Mouse (Mus musculus) intestine, embryonic 14.5 days (tissue): Measurements from ENCODE around the gene Sh3d19. TPM values are rescaled to one million over a fixed set of nuclear protein-coding genes. Genes with fewer than 3 reads are reported as not detected.

Experiments used
- ATAC-seq: fragments of 200-750 bp; cut with Nextera tagmentation; replicated peaks from 2 replicates; pipeline ENCODE4 v1.8.0; 2017; ENCODE audit warnings: low read depth, moderate number of reproducible peaks, moderate TSS enrichment, moderate library complexity; ENCODE audit not compliant: low FRiP score, low TSS enrichment
- DNase-seq: peaks from one replicate; pipeline ENCODE4 v3.0.0-alpha.2; 2018; ENCODE audit warnings: low spot score
- H3K27ac ChIP-seq: fragments of 300-500 bp; sonication (generic); 2 replicates; pipeline ENCODE4 v1.5.1; 2014; ENCODE audit warnings: low read depth, mild to moderate bottlenecking, control low read depth
- H3K27me3 ChIP-seq: fragments of 300-500 bp; sonication (generic); replicated peaks from 2 replicates; pipeline ENCODE4 v1.6.1; 2014; ENCODE audit warnings: low read length, control low read depth; ENCODE audit not compliant: control insufficient read depth, insufficient read depth
- H3K36me3 ChIP-seq: fragments of 300-500 bp; sonication (generic); 2 replicates; pipeline ENCODE4 v1.6.1; 2014; ENCODE audit warnings: low read length, control low read depth; ENCODE audit not compliant: control insufficient read depth, insufficient read depth
- H3K4me1 ChIP-seq: fragments of 300-500 bp; sonication (generic); replicated peaks from 2 replicates; pipeline ENCODE4 v1.6.1; 2014; ENCODE audit warnings: low read length, control low read depth, mixed read lengths; ENCODE audit not compliant: control insufficient read depth, insufficient read depth
- H3K4me2 ChIP-seq: fragments of 300-500 bp; sonication (generic); 2 replicates; pipeline ENCODE4 v1.6.1; 2014; ENCODE audit warnings: low read length
- H3K4me3 ChIP-seq: fragments of 300-500 bp; sonication (generic); 2 replicates; pipeline ENCODE4 v1.5.1; 2014; ENCODE audit warnings: low read depth, low read length, control low read depth, mixed read lengths
- H3K9ac ChIP-seq: fragments of 300-500 bp; sonication (generic); 2 replicates; pipeline ENCODE4 v1.6.1; 2014; ENCODE audit warnings: mild to moderate bottlenecking, low read length
- H3K9me3 ChIP-seq: fragments of 300-500 bp; sonication (generic); 2 replicates; pipeline ENCODE4 v1.6.1; 2016; ENCODE audit warnings: low read length, control low read depth; ENCODE audit not compliant: control insufficient read depth
- WGBS: fragments of 180-500 bp; shearing (Covaris S2); extraction: QIAGEN DNeasy Blood & Tissue Kit; methylation state at CpG from one replicate; pipeline ENCODE4 v1.1.7; 2014; 5-methylcytosine and 5-hydroxymethylcytosine counted together
- polyA plus RNA-seq: library from polyadenylated mRNA; unstranded; fragments of >200 nt; fragmentation: Nextera tagmentation; extraction: Ambion mirVana; gene quantifications from 2 replicates; pipeline ENCODE4 v1.2.1, GENCODE M21; 2014

The Sh3d19 gene
- polyA plus RNA-seq, 1 experiment from 2014 or later = 55.4 TPM

- no peaks in the 10 kb centered on the region for H3K36me3 ChIP-seq
- H3K9ac ChIP-seq = no peak overlapping the region
- ATAC-seq (no peak), DNase-seq (no peak)
- H3K4me1 ChIP-seq = peaks cover 7% of the 10 kb centered on the region; the same call in 1 of the 2 replicates
- no peak overlapping the region for H3K4me3 ChIP-seq
- H3K4me2 ChIP-seq = no peak overlapping the region
- no peaks in the 10 kb centered on the region for H3K9me3 ChIP-seq
- H3K27ac ChIP-seq = no peak overlapping the region
- 83% methylated on average over 6 of the region's 6 CpGs for WGBS
- H3K27me3 ChIP-seq = no peaks in the 10 kb centered on the region
Measured at GRCm38 (mm10) chr3:86149063-86149462, 178.2 kb downstream of the Sh3d19 start.

GRCm38 (mm10) chr3:86149521-86149920 is 178.6 kb downstream of the Sh3d19 start:
- no peak for DNase-seq
- H3K27ac ChIP-seq = no peak overlapping the region
- WGBS = 56% methylated on average over 9 of the region's 9 CpGs

GRCm38 (mm10) chr3:86168841-86169425 is 198.0 kb downstream of the Sh3d19 start:
- no peaks in the 10 kb centered on the region for H3K27me3 ChIP-seq
- DNase-seq = no peak
- no peak overlapping the region for H3K9ac ChIP-seq
- no peak for ATAC-seq
- no peak overlapping the region for H3K27ac ChIP-seq
- H3K4me1 ChIP-seq = no peaks in the 10 kb centered on the region
- H3K4me3 ChIP-seq = no peak overlapping the region
- WGBS = 80% methylated on average over 8 of the region's 8 CpGs
- H3K4me2 ChIP-seq = no peak overlapping the region
- H3K36me3 ChIP-seq = no peaks in the 10 kb centered on the region
- no peaks in the 10 kb centered on the region for H3K9me3 ChIP-seq

More at GRCm38 (mm10) chr3:86149521-86149920, 178.6 kb downstream of the Sh3d19 start:
- no peak for ATAC-seq
- Histone ChIP-seq H3K27me3 (no peaks in the 10 kb centered on the region), H3K9ac (no peak overlapping the region), H3K36me3 (no peaks in the 10 kb centered on the region), H3K4me1 (peaks cover 7% of the 10 kb centered on the region; the same call in 1 of the 2 replicates), H3K4me2 (no peak overlapping the region), H3K4me3 (no peak overlapping the region), H3K9me3 (no peaks in the 10 kb centered on the region)

- H3K9me3 ChIP-seq = no peaks in the 10 kb centered on the region
- WGBS = 76% methylated on average over 7 of the region's 7 CpGs
Measured at GRCm38 (mm10) chr3:86179714-86180113, 208.8 kb downstream of the Sh3d19 start.

More at GRCm38 (mm10) chr3:86179714-86180113, 208.8 kb downstream of the Sh3d19 start:
- H3K36me3 ChIP-seq = no peaks in the 10 kb centered on the region
- H3K9ac ChIP-seq = no peak overlapping the region
- no peak overlapping the region for H3K4me2 ChIP-seq
- ATAC-seq (no peak), DNase-seq (no peak)
- H3K27ac ChIP-seq = no peak overlapping the region
- H3K4me1 ChIP-seq = no peaks in the 10 kb centered on the region; the same call in 1 of the 2 replicates
- no peaks in the 10 kb centered on the region for H3K27me3 ChIP-seq
- H3K4me3 ChIP-seq = no peak overlapping the region

Other genes with a start within 250 kb of the Sh3d19 start
- gene Fam160a1, start 153.8 kb upstream of the Sh3d19 start, polyA plus RNA-seq = 3.3 and 4.2 TPM in 2 replicates
- gene Glt28d2, start 83.6 kb upstream of the Sh3d19 start, polyA plus RNA-seq = 1.8 TPM in 2 replicates
- gene Gm37240, start 83.6 kb upstream of the Sh3d19 start, polyA plus RNA-seq = 5.3 and 5.7 TPM in 2 replicates
- gene Prss48, start 31.4 kb downstream of the Sh3d19 start, polyA plus RNA-seq = 0.44 and 0.58 TPM in 2 replicates
- 1,532 and 1,540 TPM in 2 replicates for gene Rps3a1, start 171.6 kb downstream of the Sh3d19 start, polyA plus RNA-seq